In the genomic region with DNA sequence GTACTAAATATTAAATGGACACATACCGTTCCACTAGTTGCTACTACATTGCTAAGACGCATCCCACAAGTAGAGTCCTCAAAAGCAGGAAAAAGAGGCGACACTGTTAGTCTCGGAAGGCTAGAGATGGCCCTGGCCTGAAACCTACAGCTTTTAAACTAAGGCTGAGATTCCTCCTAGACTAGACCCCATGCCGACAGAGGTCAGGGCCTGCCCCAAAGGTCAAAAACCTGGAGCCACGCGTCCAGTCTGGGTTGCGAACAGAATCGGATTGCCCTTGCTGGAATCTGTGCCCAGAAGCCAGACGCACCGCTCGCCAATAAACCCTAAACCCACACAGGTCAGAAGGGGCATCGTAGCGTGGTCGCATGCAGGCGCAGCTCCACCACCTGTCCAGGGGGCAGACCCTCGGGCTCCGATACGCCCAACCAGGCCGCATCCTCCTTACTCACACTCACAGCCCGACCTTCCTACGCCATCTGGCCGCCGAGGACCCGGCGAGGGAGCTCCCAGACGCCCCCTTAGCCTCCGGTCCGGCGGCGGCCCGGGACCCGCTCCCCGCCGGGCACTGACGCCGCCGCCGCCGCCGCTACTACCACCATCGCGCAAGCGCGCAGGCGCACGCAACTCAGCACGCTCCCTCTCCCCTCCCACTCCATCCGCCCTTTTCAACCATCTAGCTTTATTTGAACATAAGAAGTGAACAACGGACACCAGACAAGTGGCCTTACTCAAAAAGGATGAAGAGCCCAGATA, we compare ENCODE assay signal across 7 mouse cellular contexts. TPM values are rescaled to one million over a fixed set of nuclear protein-coding genes. Genes with fewer than 3 reads are reported as not detected.
DNase-seq lines count a peak whose midpoint lies in the region; ATAC-seq lines count a peak whose summit lies in the region.

Gene Zfp106 (minus strand): TSS at position 609 of the 756 bp plus-strand sequence.

- peak; percentile 80 for ATAC-seq in intestine, embryonic 16.5 days
- peak; percentile 86 for ATAC-seq in midbrain, embryonic 11.5 days (ENCODE audit: low FRiP score)

- no peaks in the 10 kb centered on the region for H3K36me3 ChIP-seq in intestine, embryonic 16.5 days (ENCODE audit: control insufficient read depth, insufficient read depth, low read length)
- H3K36me3 ChIP-seq in midbrain, embryonic 11.5 days (ENCODE audit: control insufficient read depth, insufficient read depth, low read length) = no peaks in the 10 kb centered on the region

- under 1% methylated on average over 49 of the region's 50 CpGs for WGBS in intestine, embryonic 16.5 days
- WGBS in midbrain, embryonic 11.5 days = under 1% methylated on average over 50 of the region's 50 CpGs

- intact Hi-C loops in gastrocnemius, postnatal 36 days (cut with DNase I) = no loop called here
- intact Hi-C loops in left cerebral cortex, postnatal 36 days (cut with DNase I) = no loop called here

- DNase-seq in adrenal gland, adult 2 months = peak; percentile 93
- DNase-seq in embryo, embryonic 11.5 days (ENCODE audit: low read depth, low spot score) = peak; percentile 74
- peak; percentile 75 to 80 for DNase-seq in gastrocnemius, postnatal 36 days
- peak; percentile 88 for DNase-seq in left cerebral cortex, postnatal 36 days (ENCODE audit: low spot score in 2 of 2)
- peak; percentile 98 for DNase-seq in midbrain, embryonic 11.5 days (ENCODE audit: low spot score, missing footprints)
- DNase-seq in skeletal muscle tissue, adult 2 months (ENCODE audit: low read depth, low spot score) = peak; percentile 91

- H3K4me1 ChIP-seq in intestine, embryonic 16.5 days (ENCODE audit: control insufficient read depth, insufficient read depth, low read length) = peaks cover 8% of the 10 kb centered on the region; the same call in 1 of the 2 replicates
- H3K4me1 ChIP-seq in midbrain, embryonic 11.5 days (ENCODE audit: control insufficient read depth, insufficient read depth, low read length) = peaks cover 9% of the 10 kb centered on the region; the same call in 1 of the 2 replicates

- peak within 1 kb of the TSS; percentile 97 for H3K9ac ChIP-seq in intestine, embryonic 16.5 days (ENCODE audit: low read depth, low read length)
- H3K9ac ChIP-seq in midbrain, embryonic 11.5 days (ENCODE audit: low read length) = peak within 1 kb of the TSS; percentile 96

- H3K4me2 ChIP-seq in intestine, embryonic 16.5 days (ENCODE audit: low read depth, low read length) = peak within 1 kb of the TSS; percentile 72
- H3K4me2 ChIP-seq in midbrain, embryonic 11.5 days = peak within 1 kb of the TSS; percentile 80

- H3K27me3 ChIP-seq in intestine, embryonic 16.5 days (replicated peaks; ENCODE audit: control insufficient read depth, insufficient read depth, low read length) = no peaks in the 10 kb centered on the region
- H3K27me3 ChIP-seq in midbrain, embryonic 11.5 days (ENCODE audit: control insufficient read depth, insufficient read depth, low read length) = no peaks in the 10 kb centered on the region

- H3K4me3 ChIP-seq in intestine, embryonic 16.5 days (ENCODE audit: low read length) = peak within 1 kb of the TSS; percentile 93
- peak within 1 kb of the TSS; percentile 88 for H3K4me3 ChIP-seq in midbrain, embryonic 11.5 days (ENCODE audit: low read depth, low read length)

- peak within 1 kb of the TSS; percentile 68 for H3K27ac ChIP-seq in intestine, embryonic 16.5 days (ENCODE audit: low read length)
- peak within 1 kb of the TSS; percentile 72 for H3K27ac ChIP-seq in midbrain, embryonic 11.5 days (ENCODE audit: low read depth, low read length)

- no peaks in the 10 kb centered on the region for H3K9me3 ChIP-seq in intestine, embryonic 16.5 days (ENCODE audit: control insufficient read depth, low read length)
- H3K9me3 ChIP-seq in midbrain, embryonic 11.5 days (ENCODE audit: control insufficient read depth, low read length) = no peaks in the 10 kb centered on the region

RNA-seq across cellular contexts. Expression of gene Zfp106, which starts in this region (rescaled TPM):
- total RNA-seq in adrenal gland, adult 2 months (2021) = 10 to 100 TPM; 96.7 to 98.7 TPM
- 35.7 and 49.7 TPM in 2 replicates for polyA plus RNA-seq in adrenal gland, adult 2 months (2012; rRNA removed)
- 100 to 1,000 TPM; 507 to 640 TPM for total RNA-seq in gastrocnemius, postnatal 36 days (2021)
- 36.2 and 37.0 TPM in 2 replicates for polyA plus RNA-seq in intestine, embryonic 16.5 days (2015; fragmentation: Nextera tagmentation; extraction: Ambion mirVana)
- 100 to 1,000 TPM; 154 to 162 TPM for total RNA-seq in left cerebral cortex, postnatal 36 days (2021)
- 56.2 and 62.4 TPM in 2 replicates for polyA plus RNA-seq in midbrain, embryonic 11.5 days (2014; fragmentation: Nextera tagmentation; extraction: Ambion mirVana)

Comparison
In these comparisons a context has a peak if more than half of its experiments do, and no peak if none do; other contexts are left out.
1. Peak in every context shown above with its lines: DNase-seq, ATAC-seq, H3K4me3 ChIP-seq and H3K27ac ChIP-seq.